Mouse (Mus musculus): ENCODE results near the gene 2510039O18Rik. TPM values are rescaled to one million over a fixed set of nuclear protein-coding genes. Genes with fewer than 3 reads are reported as not detected.

2510039O18Rik gene
- total RNA-seq, 2 experiments from 2014 or later = 22.1 to 23.8 TPM

- no peak for DNase-seq
- intact Hi-C loops (cut with DNase I; ENCODE audit: low total_unique reads) = no loop called here
Observed at GRCm38 (mm10) chr4:147976237-147976636, 35.5 kb downstream of the 2510039O18Rik start.

DNA sequence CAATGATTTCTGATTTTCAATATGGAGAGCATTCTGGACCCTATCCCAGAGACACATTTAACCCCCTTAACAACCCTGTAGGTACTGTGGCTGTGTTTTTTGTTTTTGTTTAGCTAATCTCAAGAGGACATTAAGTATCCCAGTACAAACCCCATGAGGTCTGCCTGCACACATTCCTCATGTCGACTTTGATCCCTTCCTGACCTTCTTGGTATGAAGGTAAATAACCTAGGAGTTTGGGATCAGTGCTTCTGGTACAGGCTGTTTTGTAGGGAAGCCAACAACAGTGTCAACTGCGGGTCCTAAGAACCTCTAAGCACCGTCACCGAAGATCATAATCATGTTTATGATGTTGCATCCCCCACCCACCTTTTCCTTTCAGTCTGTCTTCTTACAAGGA is 37.0 kb downstream of the 2510039O18Rik start:
- no peak for DNase-seq
- intact Hi-C loops (cut with DNase I; ENCODE audit: low total_unique reads) = no loop called here

DNA sequence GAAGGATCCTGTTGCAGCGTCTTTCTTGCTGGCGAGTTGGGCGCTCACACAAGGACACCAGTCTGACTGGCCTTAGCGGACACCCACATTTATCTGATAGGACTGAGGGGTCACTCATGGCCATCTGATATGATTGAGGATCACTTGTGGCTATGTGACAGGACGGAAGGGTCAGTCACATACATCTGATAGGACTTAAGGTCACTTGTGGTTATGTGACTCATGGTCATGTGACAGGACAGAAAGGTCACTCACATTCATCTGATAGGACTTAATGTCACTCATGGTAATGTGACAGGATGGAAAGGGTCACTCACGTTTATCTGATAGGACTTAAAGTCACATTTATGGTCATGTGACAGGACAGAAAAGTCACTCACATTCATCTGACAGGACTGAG is 37.7 kb downstream of the 2510039O18Rik start:
- DNase-seq = no peak
- intact Hi-C loops (cut with DNase I; ENCODE audit: low total_unique reads) = no loop called here

GRCm38 (mm10) chr4:147979441-147979860 is 38.8 kb downstream of the 2510039O18Rik start:
- intact Hi-C loops (cut with DNase I; ENCODE audit: low total_unique reads) = no loop called here
- DNase-seq = no peak

- DNase-seq = peak; percentile 21
Observed at GRCm38 (mm10) chr4:147985205-147986132, 44.8 kb downstream of the 2510039O18Rik start, which contains the start of gene Nppb. Nppb (plus strand) TSS chr4:147985788.

DNA sequence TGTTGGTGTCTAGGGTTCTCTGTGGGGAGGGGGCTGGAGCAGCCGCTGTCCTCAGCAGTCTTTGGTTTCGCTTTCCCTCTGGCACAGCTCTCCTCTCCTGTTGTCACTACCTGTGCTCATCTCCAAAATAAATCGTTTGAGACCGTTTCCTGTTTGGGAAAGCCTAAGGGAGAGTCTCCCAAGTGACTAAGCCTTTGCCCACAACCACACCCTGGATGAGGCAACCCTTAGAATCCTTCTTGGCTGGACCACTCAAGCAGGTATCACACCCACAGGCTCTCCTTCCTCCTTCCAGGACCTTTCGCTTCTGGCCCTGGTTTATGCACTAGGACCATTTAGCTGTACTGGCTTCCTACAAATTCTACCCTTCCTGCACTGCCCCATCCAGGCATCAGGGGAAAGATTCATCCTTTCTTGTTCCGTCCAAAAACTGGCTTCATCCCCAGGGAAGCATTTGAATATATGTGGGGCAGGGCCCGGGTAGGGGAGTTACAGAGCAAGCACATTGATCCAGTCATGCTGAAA is 52.9 kb downstream of the 2510039O18Rik start:
- no peak for DNase-seq
- intact Hi-C loops (cut with DNase I; ENCODE audit: low total_unique reads) = no loop called here

More at GRCm38 (mm10) chr4:147985205-147986132, 44.8 kb downstream of the 2510039O18Rik start, which contains the start of gene Nppb:
- intact Hi-C loops (cut with DNase I; ENCODE audit: low total_unique reads) = no loop called here

DNA sequence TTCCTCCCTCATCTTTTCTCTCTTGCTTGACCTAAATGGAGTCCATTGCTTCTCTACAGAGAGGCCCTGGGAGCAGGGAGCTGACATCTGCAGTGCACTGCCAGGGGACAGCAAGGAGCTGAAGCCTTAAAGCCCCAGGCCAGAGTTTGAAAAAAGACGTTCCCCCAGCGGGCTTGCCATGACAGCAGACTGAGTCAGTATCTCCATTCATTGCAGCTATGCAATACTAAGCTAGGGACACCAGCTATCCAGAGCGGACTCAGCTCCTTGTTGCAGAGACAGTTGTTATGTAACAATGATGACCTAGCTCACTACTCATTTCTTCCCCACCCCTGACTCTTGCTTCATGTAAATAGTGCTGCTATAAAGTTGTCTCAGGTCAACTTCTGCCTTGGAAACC is 54.6 kb downstream of the 2510039O18Rik start:
- intact Hi-C loops (cut with DNase I; ENCODE audit: low total_unique reads) = no loop called here

More for the DNA sequence above, 54.6 kb downstream of the 2510039O18Rik start:
- no peak for DNase-seq

Other genes with a start within 250 kb of the 2510039O18Rik start
- gene Zfp534, start 238.3 kb upstream of the 2510039O18Rik start, total RNA-seq (2021) = under 1 TPM in 1 of 2 experiments, not detected in 1; 0.08 TPM
- 1 to 10 TPM; 1.7 to 2.0 TPM for gene Zfp984, start 131.1 kb upstream of the 2510039O18Rik start, total RNA-seq (2021)
- gene Zfp933, start 92.5 kb upstream of the 2510039O18Rik start, total RNA-seq (2021) = 1 to 10 TPM; 8.9 to 9.2 TPM
- 1 to 10 TPM; 4.4 to 5.1 TPM for gene Miip, start 72.1 kb upstream of the 2510039O18Rik start, total RNA-seq (2021)
- gene Fv1, start 71.9 kb upstream of the 2510039O18Rik start, total RNA-seq (2021) = 1 to 10 TPM; 3.2 to 3.4 TPM
- 100 to 1,000 TPM; 292 to 356 TPM for gene Mfn2, start 36.2 kb upstream of the 2510039O18Rik start, total RNA-seq (2021)
- gene Plod1, start 4.1 kb upstream of the 2510039O18Rik start, total RNA-seq (2021) = 10 to 100 TPM; 43.4 to 48.8 TPM
- not detected for gene Nppb, start 44.9 kb downstream of the 2510039O18Rik start, total RNA-seq (2021)
- gene Nppa, start 59.8 kb downstream of the 2510039O18Rik start, total RNA-seq (2021) = not detected
- 1 to 10 TPM; 4.7 to 5.4 TPM for gene Clcn6, start 97.9 kb downstream of the 2510039O18Rik start, total RNA-seq (2021)
- 10 to 100 TPM; 12.0 to 12.3 TPM for gene Mthfr, start 98.2 kb downstream of the 2510039O18Rik start, total RNA-seq (2021)
- 10 to 100 TPM; 12.3 to 14.7 TPM for gene Agtrap, start 147.1 kb downstream of the 2510039O18Rik start, total RNA-seq (2021)
- 10 to 100 TPM; 11.5 to 12.9 TPM for gene Mad2l2, start 189.5 kb downstream of the 2510039O18Rik start, total RNA-seq (2021)
- under 1 TPM; 0.10 to 0.13 TPM for gene Draxin, start 189.8 kb downstream of the 2510039O18Rik start, total RNA-seq (2021)
- gene Fbxo6, start 211.2 kb downstream of the 2510039O18Rik start, total RNA-seq (2021) = 10 to 100 TPM; 22.9 to 29.1 TPM
- gene Fbxo44, start 219.6 kb downstream of the 2510039O18Rik start, total RNA-seq (2021) = 1 to 10 TPM; 1.4 to 3.3 TPM
- not detected for gene Fbxo2, start 219.7 kb downstream of the 2510039O18Rik start, total RNA-seq (2021)